Mouse (Mus musculus): ENCODE results near the gene Snx30. TPM values are rescaled to one million over a fixed set of nuclear protein-coding genes. Genes with fewer than 3 reads are reported as not detected.

The Snx30 gene
- polyA plus RNA-seq, 1 experiment from 2014 or later, result 8.9 TPM

GRCm38 (mm10) chr4:59805968-59806878 lies 583 bp downstream of the Snx30 start:
- no peaks in the 10 kb centered on the region for H3K27me3 ChIP-seq (replicated peaks; ENCODE audit: control insufficient read depth, insufficient read depth, low read length)
- H3K9ac ChIP-seq (replicated peaks; ENCODE audit: low read depth, low read length), result peak overlapping the region; percentile 90
- H3K4me3 ChIP-seq (replicated peaks; ENCODE audit: low read length), result peak overlapping the region; percentile 92
- peak overlapping the region; percentile 96 for H3K4me2 ChIP-seq (ENCODE audit: low read length)
- no peaks in the 10 kb centered on the region for H3K36me3 ChIP-seq (ENCODE audit: control insufficient read depth, insufficient read depth)
- peak overlapping the region; percentile 60; the same call in 1 of the 2 replicates for H3K27ac ChIP-seq (ENCODE audit: low read length)
- H3K9me3 ChIP-seq (ENCODE audit: control insufficient read depth, low read length), result no peaks in the 10 kb centered on the region
- H3K4me1 ChIP-seq (replicated peaks; ENCODE audit: control insufficient read depth, insufficient read depth, low read length), result peaks cover 12% of the 10 kb centered on the region
- peak; percentile 21 for ATAC-seq
- WGBS, result 0% methylated on average over 54 of the region's 58 CpGs

GRCm38 (mm10) chr4:59806879-59807195 lies 1.2 kb downstream of the Snx30 start:
- Histone ChIP-seq H3K27ac (ENCODE audit: low read length) (no peak overlapping the region), H3K9me3 (ENCODE audit: control insufficient read depth, low read length) (no peaks in the 10 kb centered on the region), H3K4me2 (ENCODE audit: low read length) (peak overlapping the region; percentile 96), H3K9ac (replicated peaks; ENCODE audit: low read depth, low read length) (peak overlapping the region; percentile 90), H3K27me3 (replicated peaks; ENCODE audit: control insufficient read depth, insufficient read depth, low read length) (no peaks in the 10 kb centered on the region), H3K36me3 (ENCODE audit: control insufficient read depth, insufficient read depth) (no peaks in the 10 kb centered on the region), H3K4me3 (replicated peaks; ENCODE audit: low read length) (peak overlapping the region; percentile 92), H3K4me1 (replicated peaks; ENCODE audit: control insufficient read depth, insufficient read depth, low read length) (peaks cover 12% of the 10 kb centered on the region)
- ATAC-seq, result no peak
- WGBS, result 5% methylated on average over 9 of the region's 9 CpGs

GRCm38 (mm10) chr4:59807521-59807920 lies 1.9 kb downstream of the Snx30 start:
- no peaks in the 10 kb centered on the region for H3K27me3 ChIP-seq (replicated peaks; ENCODE audit: control insufficient read depth, insufficient read depth, low read length)
- H3K4me3 ChIP-seq (replicated peaks; ENCODE audit: low read length), result no peak overlapping the region
- no peak overlapping the region for H3K27ac ChIP-seq (ENCODE audit: low read length)
- WGBS, result 78% methylated on average over 2 of the region's 2 CpGs
- no peaks in the 10 kb centered on the region for H3K9me3 ChIP-seq (ENCODE audit: control insufficient read depth, low read length)
- no peak for ATAC-seq
- H3K4me2 ChIP-seq (ENCODE audit: low read length), result no peak overlapping the region; the same call in 1 of the 2 replicates
- H3K4me1 ChIP-seq (replicated peaks; ENCODE audit: control insufficient read depth, insufficient read depth, low read length), result peaks cover 12% of the 10 kb centered on the region
- H3K9ac ChIP-seq (replicated peaks; ENCODE audit: low read depth, low read length), result no peak overlapping the region
- H3K36me3 ChIP-seq (ENCODE audit: control insufficient read depth, insufficient read depth), result no peaks in the 10 kb centered on the region

- no peak for ATAC-seq
- Histone ChIP-seq H3K27ac (ENCODE audit: low read length) (no peak overlapping the region), H3K36me3 (ENCODE audit: control insufficient read depth, insufficient read depth) (no peaks in the 10 kb centered on the region), H3K4me1 (replicated peaks; ENCODE audit: control insufficient read depth, insufficient read depth, low read length) (peaks cover 12% of the 10 kb centered on the region), H3K4me3 (replicated peaks; ENCODE audit: low read length) (no peak overlapping the region), H3K9me3 (ENCODE audit: control insufficient read depth, low read length) (no peaks in the 10 kb centered on the region), H3K9ac (replicated peaks; ENCODE audit: low read depth, low read length) (no peak overlapping the region), H3K4me2 (ENCODE audit: low read length) (no peak overlapping the region), H3K27me3 (replicated peaks; ENCODE audit: control insufficient read depth, insufficient read depth, low read length) (no peaks in the 10 kb centered on the region)
- WGBS, result 78% methylated on average over 5 of the region's 5 CpGs
Observed at GRCm38 (mm10) chr4:59808396-59808795, 2.8 kb downstream of the Snx30 start.

GRCm38 (mm10) chr4:59814094-59814493 lies 8.5 kb downstream of the Snx30 start:
- no peak for ATAC-seq
- peaks cover 6% of the 10 kb centered on the region for H3K4me1 ChIP-seq (replicated peaks; ENCODE audit: control insufficient read depth, insufficient read depth, low read length)
- H3K9me3 ChIP-seq (ENCODE audit: control insufficient read depth, low read length), result no peaks in the 10 kb centered on the region
- H3K9ac ChIP-seq (replicated peaks; ENCODE audit: low read depth, low read length), result no peak overlapping the region
- H3K27ac ChIP-seq (ENCODE audit: low read length), result no peak overlapping the region
- no peaks in the 10 kb centered on the region for H3K27me3 ChIP-seq (replicated peaks; ENCODE audit: control insufficient read depth, insufficient read depth, low read length)
- no peak overlapping the region for H3K4me2 ChIP-seq (ENCODE audit: low read length)
- 89% methylated on average over 7 of the region's 7 CpGs for WGBS
- H3K4me3 ChIP-seq (replicated peaks; ENCODE audit: low read length), result no peak overlapping the region
- no peaks in the 10 kb centered on the region for H3K36me3 ChIP-seq (ENCODE audit: control insufficient read depth, insufficient read depth)

GRCm38 (mm10) chr4:59815121-59815810 lies 9.6 kb downstream of the Snx30 start:
- Histone ChIP-seq H3K9me3 (ENCODE audit: control insufficient read depth, low read length) (no peaks in the 10 kb centered on the region), H3K4me1 (replicated peaks; ENCODE audit: control insufficient read depth, insufficient read depth, low read length) (peaks cover 14% of the 10 kb centered on the region), H3K4me3 (replicated peaks; ENCODE audit: low read length) (no peak overlapping the region), H3K4me2 (ENCODE audit: low read length) (no peak overlapping the region), H3K36me3 (ENCODE audit: control insufficient read depth, insufficient read depth) (no peaks in the 10 kb centered on the region), H3K27me3 (replicated peaks; ENCODE audit: control insufficient read depth, insufficient read depth, low read length) (no peaks in the 10 kb centered on the region), H3K27ac (ENCODE audit: low read length) (no peak overlapping the region), H3K9ac (replicated peaks; ENCODE audit: low read depth, low read length) (no peak overlapping the region)
- WGBS, result 83% methylated on average over 4 of the region's 4 CpGs
- ATAC-seq, result no peak

GRCm38 (mm10) chr4:59816016-59816415 lies 10.4 kb downstream of the Snx30 start:
- WGBS, result 39% methylated on average over 5 of the region's 5 CpGs
- Histone ChIP-seq H3K4me3 (replicated peaks; ENCODE audit: low read length) (no peak overlapping the region), H3K36me3 (ENCODE audit: control insufficient read depth, insufficient read depth) (no peaks in the 10 kb centered on the region), H3K9me3 (ENCODE audit: control insufficient read depth, low read length) (no peaks in the 10 kb centered on the region), H3K27ac (ENCODE audit: low read length) (no peak overlapping the region), H3K9ac (replicated peaks; ENCODE audit: low read depth, low read length) (no peak overlapping the region), H3K4me2 (ENCODE audit: low read length) (no peak overlapping the region), H3K27me3 (replicated peaks; ENCODE audit: control insufficient read depth, insufficient read depth, low read length) (no peaks in the 10 kb centered on the region), H3K4me1 (replicated peaks; ENCODE audit: control insufficient read depth, insufficient read depth, low read length) (peaks cover 14% of the 10 kb centered on the region)
- no peak for ATAC-seq

- H3K4me1 ChIP-seq (replicated peaks; ENCODE audit: control insufficient read depth, insufficient read depth, low read length), result peaks cover 14% of the 10 kb centered on the region
- no peaks in the 10 kb centered on the region for H3K36me3 ChIP-seq (ENCODE audit: control insufficient read depth, insufficient read depth)
- WGBS, result 76% methylated on average over 9 of the region's 9 CpGs
- no peak overlapping the region for H3K27ac ChIP-seq (ENCODE audit: low read length)
- ATAC-seq, result no peak
- H3K9ac ChIP-seq (replicated peaks; ENCODE audit: low read depth, low read length), result no peak overlapping the region
- no peaks in the 10 kb centered on the region for H3K27me3 ChIP-seq (replicated peaks; ENCODE audit: control insufficient read depth, insufficient read depth, low read length)
- H3K4me3 ChIP-seq (replicated peaks; ENCODE audit: low read length), result no peak overlapping the region
- H3K4me2 ChIP-seq (ENCODE audit: low read length), result no peak overlapping the region
- H3K9me3 ChIP-seq (ENCODE audit: control insufficient read depth, low read length), result no peaks in the 10 kb centered on the region
Observed at GRCm38 (mm10) chr4:59816477-59816876, 10.8 kb downstream of the Snx30 start.

GRCm38 (mm10) chr4:59817790-59818189 lies 12.2 kb downstream of the Snx30 start:
- Histone ChIP-seq H3K4me3 (replicated peaks; ENCODE audit: low read length) (no peak overlapping the region), H3K36me3 (ENCODE audit: control insufficient read depth, insufficient read depth) (no peaks in the 10 kb centered on the region), H3K9ac (replicated peaks; ENCODE audit: low read depth, low read length) (no peak overlapping the region), H3K4me1 (replicated peaks; ENCODE audit: control insufficient read depth, insufficient read depth, low read length) (peaks cover 14% of the 10 kb centered on the region), H3K27ac (ENCODE audit: low read length) (no peak overlapping the region), H3K9me3 (ENCODE audit: control insufficient read depth, low read length) (no peaks in the 10 kb centered on the region), H3K4me2 (ENCODE audit: low read length) (no peak overlapping the region), H3K27me3 (replicated peaks; ENCODE audit: control insufficient read depth, insufficient read depth, low read length) (no peaks in the 10 kb centered on the region)
- ATAC-seq, result no peak
- WGBS, result 78% methylated on average over 5 of the region's 5 CpGs
